In the genomic region with DNA sequence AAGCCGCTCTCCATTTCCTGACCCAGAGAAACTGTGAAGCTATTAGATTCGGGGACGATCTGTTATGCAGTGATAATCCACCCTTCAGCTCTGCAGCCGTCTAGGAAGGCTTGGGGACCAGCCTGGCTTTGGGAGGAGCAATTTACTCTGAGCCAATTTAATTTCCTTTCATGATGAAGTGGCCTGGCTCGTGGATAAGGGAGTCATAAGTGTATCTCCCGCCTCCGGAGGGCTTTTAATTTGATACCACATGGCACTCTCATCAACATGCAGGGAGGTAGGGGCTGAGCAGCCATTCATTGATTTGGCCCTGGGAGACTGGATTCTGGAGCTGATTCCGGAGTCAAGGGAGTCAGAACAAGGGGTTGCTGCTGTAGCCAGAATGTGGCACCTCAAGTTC, we compare ENCODE assay signal across 21 mouse cellular contexts. TPM values are rescaled to one million over a fixed set of nuclear protein-coding genes. Genes with fewer than 3 reads are reported as not detected.
A peak's percentile ranks its signal among the peaks of the same experiment; 100 is the strongest.
DNase-seq lines count a peak whose midpoint lies in the region; ATAC-seq lines count a peak whose summit lies in the region.
"Had no signal": no experiment of that assay in that cellular context is flagged by ENCODE, and none has a peak within 500 bp of the region (broad histone marks: within the 10 kb centered on the region; RNA-seq: fewer than 3 reads in every experiment).

No protein-coding gene starts in this region.

- H3K9me3 ChIP-seq in neural tube, embryonic 12.5 days: no peaks in the 10 kb centered on the region
- H3K9me3 ChIP-seq in hindbrain, embryonic 14.5 days (ENCODE audit: control insufficient read depth, low read length): no peaks in the 10 kb centered on the region
- H3K9me3 ChIP-seq in midbrain, embryonic 16.5 days (replicated peaks; ENCODE audit: control insufficient read depth, low read length, poor library complexity, severe bottlenecking): no peaks in the 10 kb centered on the region
- H3K9me3 ChIP-seq in kidney, embryonic 16.5 days (ENCODE audit: low read length): no peaks in the 10 kb centered on the region
- H3K9me3 ChIP-seq: embryonic facial prominence, embryonic 12.5 days; G1E had no signal

- H3K4me2 ChIP-seq in neural tube, embryonic 12.5 days (replicated peaks): no peak overlapping the region
- H3K4me2 ChIP-seq in hindbrain, embryonic 14.5 days (replicated peaks): no peak overlapping the region
- H3K4me2 ChIP-seq in midbrain, embryonic 16.5 days (ENCODE audit: low read length): no peak overlapping the region
- H3K4me2 ChIP-seq in kidney, embryonic 16.5 days (replicated peaks; ENCODE audit: low read depth, low read length): no peak overlapping the region
- H3K4me2 ChIP-seq: embryonic facial prominence, embryonic 12.5 days; heart, embryonic 11.5 days; liver, embryonic 11.5 days had no signal

- no peak overlapping the region for H3K4me3 ChIP-seq in neural tube, embryonic 12.5 days
- H3K4me3 ChIP-seq in hindbrain, embryonic 14.5 days (replicated peaks; ENCODE audit: low read length): no peak overlapping the region
- no peak overlapping the region for H3K4me3 ChIP-seq in midbrain, embryonic 16.5 days (ENCODE audit: low read depth, low read length)
- H3K4me3 ChIP-seq in kidney, embryonic 16.5 days (ENCODE audit: low read length): no peak overlapping the region
- H3K4me3 ChIP-seq: embryonic facial prominence, embryonic 12.5 days; erythroblast, embryonic 14.5 days; left cerebral cortex, adult 2 months had no signal

- 0 out of 2 replicates have a peak, but pooled peaks have one; percentile 29 for ATAC-seq in neural tube, embryonic 12.5 days (ENCODE audit: low FRiP score, low read depth)
- no peak; the same call in 1 of the 2 replicates for ATAC-seq in hindbrain, embryonic 14.5 days (ENCODE audit: low FRiP score)
- 0 out of 2 replicates have a peak, but pooled peaks have one; percentile 32 for ATAC-seq in midbrain, embryonic 16.5 days
- ATAC-seq in kidney, embryonic 16.5 days (ENCODE audit: low FRiP score, low TSS enrichment): no peak

- H3K36me3 ChIP-seq in neural tube, embryonic 12.5 days: no peaks in the 10 kb centered on the region
- no peaks in the 10 kb centered on the region for H3K36me3 ChIP-seq in hindbrain, embryonic 14.5 days (replicated peaks; ENCODE audit: control insufficient read depth, insufficient read depth)
- H3K36me3 ChIP-seq in midbrain, embryonic 16.5 days (ENCODE audit: control insufficient read depth, insufficient read depth, low read length): no peaks in the 10 kb centered on the region
- H3K36me3 ChIP-seq in kidney, embryonic 16.5 days (ENCODE audit: insufficient read depth, low read length): no peaks in the 10 kb centered on the region
- H3K36me3 ChIP-seq: embryonic facial prominence, embryonic 12.5 days; G1E had no signal

- H3K4me1 ChIP-seq in neural tube, embryonic 12.5 days: no peaks in the 10 kb centered on the region
- peaks cover 9% of the 10 kb centered on the region for H3K4me1 ChIP-seq in hindbrain, embryonic 14.5 days (replicated peaks; ENCODE audit: control insufficient read depth, insufficient read depth, low read length)
- H3K4me1 ChIP-seq in midbrain, embryonic 16.5 days (ENCODE audit: control insufficient read depth, insufficient read depth, low read length): peaks cover 2% of the 10 kb centered on the region; the same call in 1 of the 2 replicates
- no peaks in the 10 kb centered on the region for H3K4me1 ChIP-seq in kidney, embryonic 16.5 days (ENCODE audit: insufficient read depth, low read length)
- H3K4me1 ChIP-seq: embryonic facial prominence, embryonic 12.5 days had no signal

- no peak overlapping the region for H3K9ac ChIP-seq in neural tube, embryonic 12.5 days
- no peak overlapping the region for H3K9ac ChIP-seq in hindbrain, embryonic 14.5 days
- H3K9ac ChIP-seq in midbrain, embryonic 16.5 days (ENCODE audit: low read depth, low read length): no peak overlapping the region
- H3K9ac ChIP-seq in kidney, embryonic 16.5 days (replicated peaks; ENCODE audit: low read length): no peak overlapping the region
- H3K9ac ChIP-seq: embryonic facial prominence, embryonic 12.5 days had no signal

- H3K27me3 ChIP-seq in neural tube, embryonic 12.5 days (replicated peaks): no peaks in the 10 kb centered on the region
- H3K27me3 ChIP-seq in hindbrain, embryonic 14.5 days (ENCODE audit: control insufficient read depth, insufficient read depth, low read length): no peaks in the 10 kb centered on the region
- H3K27me3 ChIP-seq in midbrain, embryonic 16.5 days (ENCODE audit: control insufficient read depth, insufficient read depth, low read depth, low read length): no peaks in the 10 kb centered on the region
- H3K27me3 ChIP-seq in kidney, embryonic 16.5 days (ENCODE audit: insufficient read depth, low read length): no peaks in the 10 kb centered on the region; the same call in 1 of the 2 replicates

- peak; percentile 25 to 30 for DNase-seq in cerebellum, postnatal 14 days
- no peak for DNase-seq in cerebellum, adult 11-12 months
- DNase-seq in neural tube, embryonic 10.5 days (ENCODE audit: extremely low spot score, low spot score): no peak
- no peak for DNase-seq in hindbrain, embryonic 14.5 days (ENCODE audit: low spot score)
- DNase-seq in cerebellum, postnatal 25 days: no peak
- DNase-seq: cerebellum, adult 8-10 months; gastrocnemius, postnatal 14 days; kidney, adult 8-10 months; kidney, postnatal 36 days; lung, adult 18-20 months; lung, postnatal 14 days; thymus, postnatal 14 days had no signal

- no peak overlapping the region for H3K27ac ChIP-seq in neural tube, embryonic 12.5 days
- peak overlapping the region; percentile 26; the same call in 1 of the 2 replicates for H3K27ac ChIP-seq in hindbrain, embryonic 14.5 days
- H3K27ac ChIP-seq in midbrain, embryonic 16.5 days (ENCODE audit: low read length): no peak overlapping the region
- no peak overlapping the region for H3K27ac ChIP-seq in kidney, embryonic 16.5 days (ENCODE audit: low read length)
- H3K27ac ChIP-seq: embryonic facial prominence, embryonic 12.5 days; left cerebral cortex, adult 2 months had no signal

- WGBS in neural tube, embryonic 12.5 days: 52% methylated on average over 8 of the region's 8 CpGs
- WGBS in hindbrain, embryonic 14.5 days: 26% methylated on average over 8 of the region's 8 CpGs
- WGBS in midbrain, embryonic 16.5 days: 26% methylated on average over 8 of the region's 8 CpGs
- 47% methylated on average over 8 of the region's 8 CpGs for WGBS in kidney, embryonic 16.5 days

RNA-seq across cellular contexts. Expression of a gene that starts 35.3 kb away (rescaled TPM):
- polyA plus RNA-seq in neural tube, embryonic 12.5 days (2016; fragmentation: Nextera tagmentation; extraction: Ambion mirVana): 18.5 and 21.1 TPM in 2 replicates
- polyA plus RNA-seq in hindbrain, embryonic 14.5 days (2014; fragmentation: Nextera tagmentation; extraction: Ambion mirVana): 14.5 and 15.5 TPM in 2 replicates
- polyA plus RNA-seq in midbrain, embryonic 16.5 days (2015; fragmentation: Nextera tagmentation; extraction: Ambion mirVana): 25.3 and 28.5 TPM in 2 replicates
- polyA plus RNA-seq in kidney, embryonic 16.5 days (2015; fragmentation: Nextera tagmentation; extraction: Ambion mirVana): 13.3 and 18.0 TPM in 2 replicates

Comparison
In these comparisons a context has a peak if more than half of its experiments do, and no peak if none do; other contexts are left out.
1. DNase-seq: peak in cerebellum, postnatal 14 days (2 of 2); none in cerebellum, adult 11-12 months (single experiment), neural tube, embryonic 10.5 days (single experiment), hindbrain, embryonic 14.5 days (single experiment) and cerebellum, postnatal 25 days (0 of 2).
2. ATAC-seq: peak in neural tube, embryonic 12.5 days (single experiment) and midbrain, embryonic 16.5 days (single experiment); none in hindbrain, embryonic 14.5 days (single experiment) and kidney, embryonic 16.5 days (single experiment).